Mouse (Mus musculus) kidney, embryonic 16.5 days (tissue): ENCODE results near the gene Scn3a. TPM values are rescaled to one million over a fixed set of nuclear protein-coding genes. Genes with fewer than 3 reads are reported as not detected.
"Not testable (repeated sequence)": the region's sequence is repeated elsewhere in the genome, so short reads cannot be mapped to it uniquely, and the experiment has no call there.

Experiments
- ATAC-seq: fragments of 200-750 bp; cut with Nextera tagmentation; 2 replicates; pipeline ENCODE4 v1.8.0; 2017; ENCODE audit warnings: moderate TSS enrichment; ENCODE audit not compliant: low FRiP score, low TSS enrichment
- H3K27ac ChIP-seq: fragments of 300-500 bp; sonication (generic); 2 replicates; pipeline ENCODE4 v1.5.1; 2014; ENCODE audit warnings: low read length
- H3K27me3 ChIP-seq: fragments of 300-500 bp; sonication (generic); 2 replicates; pipeline ENCODE4 v1.6.1; 2014; ENCODE audit warnings: low read length, control low read depth, mixed read lengths; ENCODE audit not compliant: insufficient read depth
- H3K36me3 ChIP-seq: fragments of 300-500 bp; sonication (generic); 2 replicates; pipeline ENCODE4 v1.6.1; 2014; ENCODE audit warnings: low read length, control low read depth, mixed read lengths; ENCODE audit not compliant: insufficient read depth
- H3K4me1 ChIP-seq: fragments of 300-500 bp; sonication (generic); 2 replicates; pipeline ENCODE4 v1.6.1; 2014; ENCODE audit warnings: low read length, control low read depth, mixed read lengths; ENCODE audit not compliant: insufficient read depth
- H3K4me2 ChIP-seq: fragments of 300-500 bp; sonication (generic); replicated peaks from 2 replicates; pipeline ENCODE4 v1.6.1; 2014; ENCODE audit warnings: low read depth, low read length
- H3K4me3 ChIP-seq: fragments of 300-500 bp; sonication (generic); 2 replicates; pipeline ENCODE4 v1.5.1; 2014; ENCODE audit warnings: mild to moderate bottlenecking, low read length
- H3K9ac ChIP-seq: fragments of 300-500 bp; sonication (generic); replicated peaks from 2 replicates; pipeline ENCODE4 v1.6.1; 2014; ENCODE audit warnings: low read length
- H3K9me3 ChIP-seq: fragments of 300-500 bp; sonication (generic); 2 replicates; pipeline ENCODE4 v1.6.1; 2016; ENCODE audit warnings: low read length, control low read depth
- WGBS: fragments of 180-500 bp; shearing (Covaris S2); extraction: QIAGEN DNeasy Blood & Tissue Kit; methylation state at CpG from one replicate; pipeline ENCODE4 v1.1.7; 2014; 5-methylcytosine and 5-hydroxymethylcytosine counted together
- polyA plus RNA-seq: library from polyadenylated mRNA; unstranded; fragments of >200 nt; fragmentation: Nextera tagmentation; extraction: Ambion mirVana; gene quantifications from 2 replicates; pipeline ENCODE4 v1.2.1, GENCODE M21; 2015

Gene Scn3a
- polyA plus RNA-seq, 1 experiment from 2014 or later: 0.19 TPM

DNA sequence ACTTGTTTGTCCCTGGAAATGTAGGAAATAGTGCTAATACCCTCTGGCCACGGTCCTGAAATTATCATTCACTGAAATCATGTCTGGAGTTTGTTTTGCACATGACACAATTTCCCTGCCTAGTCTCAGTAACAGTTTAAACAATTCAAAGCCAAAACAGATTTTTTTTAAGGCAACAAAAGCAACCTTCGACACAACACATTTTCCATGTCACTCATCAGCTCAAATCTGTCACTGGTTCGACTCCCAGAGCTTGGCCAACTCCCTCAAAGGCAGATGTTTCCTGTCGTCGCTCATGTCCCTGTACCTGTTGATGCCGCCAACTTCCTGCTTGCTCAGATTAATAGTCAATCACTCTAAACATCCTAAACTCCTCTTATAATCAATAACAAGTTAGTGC, 50.7 kb downstream of the Scn3a start:
- H3K9ac ChIP-seq: no peak overlapping the region
- H3K27me3 ChIP-seq: no peaks in the 10 kb centered on the region
- no peaks in the 10 kb centered on the region for H3K9me3 ChIP-seq
- no peak overlapping the region for H3K27ac ChIP-seq
- H3K4me2 ChIP-seq: no peak overlapping the region
- no peaks in the 10 kb centered on the region for H3K36me3 ChIP-seq
- WGBS: 62% methylated on average over 6 of the region's 6 CpGs
- ATAC-seq: no peak
- H3K4me3 ChIP-seq: no peak overlapping the region
- no peaks in the 10 kb centered on the region for H3K4me1 ChIP-seq

- Histone ChIP-seq H3K4me2 (no peak overlapping the region), H3K4me1 (no peaks in the 10 kb centered on the region), H3K36me3 (no peaks in the 10 kb centered on the region), H3K27me3 (no peaks in the 10 kb centered on the region), H3K4me3 (no peak overlapping the region), H3K9me3 (no peaks in the 10 kb centered on the region), H3K9ac (no peak overlapping the region), H3K27ac (no peak overlapping the region)
- WGBS: 84% methylated on average over 12 of the region's 12 CpGs
- no peak for ATAC-seq
These were observed 59.2 kb downstream of the Scn3a start for GRCm38 (mm10) chr2:65508217-65508616.

DNA sequence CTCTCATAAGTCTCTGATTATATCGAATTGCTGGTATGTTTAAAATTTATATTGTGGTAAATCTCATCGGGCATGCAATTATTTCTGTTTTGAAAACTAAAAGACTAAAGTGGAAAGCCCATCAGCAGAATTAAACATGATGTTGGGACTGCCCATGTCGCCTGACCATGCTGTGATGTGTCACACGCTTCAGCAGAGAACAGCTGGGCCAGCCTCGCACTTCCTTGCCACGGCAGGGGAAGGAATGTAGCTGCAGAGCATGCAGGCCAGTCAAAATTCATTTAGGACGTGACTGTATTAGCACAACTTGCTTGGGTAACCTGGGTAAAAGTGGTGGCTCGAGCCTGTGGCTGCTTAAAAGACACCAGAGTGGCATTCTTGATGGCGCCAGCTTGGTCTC, 77.0 kb downstream of the Scn3a start:
- no peak overlapping the region for H3K4me3 ChIP-seq
- no peak for ATAC-seq
- H3K9me3 ChIP-seq: no peaks in the 10 kb centered on the region
- no peak overlapping the region for H3K4me2 ChIP-seq
- H3K27me3 ChIP-seq: no peaks in the 10 kb centered on the region
- H3K9ac ChIP-seq: no peak overlapping the region
- WGBS: 73% methylated on average over 9 of the region's 9 CpGs
- H3K4me1 ChIP-seq: no peaks in the 10 kb centered on the region
- H3K27ac ChIP-seq: no peak overlapping the region
- H3K36me3 ChIP-seq: no peaks in the 10 kb centered on the region

GRCm38 (mm10) chr2:65483434-65483833, 84.0 kb downstream of the Scn3a start:
- Histone ChIP-seq H3K4me3 (no peak overlapping the region), H3K9me3 (no peaks in the 10 kb centered on the region), H3K27me3 (no peaks in the 10 kb centered on the region), H3K9ac (no peak overlapping the region), H3K4me2 (no peak overlapping the region), H3K36me3 (no peaks in the 10 kb centered on the region), H3K27ac (no peak overlapping the region), H3K4me1 (peaks cover 5% of the 10 kb centered on the region; the same call in 1 of the 2 replicates)
- WGBS: 45% methylated on average over 3 of the region's 3 CpGs
- no peak for ATAC-seq

GRCm38 (mm10) chr2:65481007-65481672, 86.3 kb downstream of the Scn3a start:
- 81% methylated on average over 4 of the region's 4 CpGs for WGBS
- ATAC-seq: no peak
- no peak overlapping the region for H3K27ac ChIP-seq

GRCm38 (mm10) chr2:65471311-65471882, 96.0 kb downstream of the Scn3a start:
- Histone ChIP-seq H3K4me1 (no peaks in the 10 kb centered on the region), H3K9me3 (no peaks in the 10 kb centered on the region), H3K36me3 (no peaks in the 10 kb centered on the region), H3K4me3 (peak overlapping the region; percentile 40), H3K9ac (peak overlapping the region; percentile 42; the same call in 1 of the 2 replicates), H3K4me2 (peak overlapping the region; percentile 52), H3K27ac (no peak overlapping the region), H3K27me3 (no peaks in the 10 kb centered on the region)
- peak; percentile 93 for ATAC-seq
- WGBS: 19% methylated on average over 11 of the region's 11 CpGs

More at GRCm38 (mm10) chr2:65481007-65481672, 86.3 kb downstream of the Scn3a start:
- H3K9ac ChIP-seq: no peak overlapping the region
- no peak overlapping the region for H3K4me3 ChIP-seq
- no peak overlapping the region for H3K4me2 ChIP-seq
- H3K27me3 ChIP-seq: no peaks in the 10 kb centered on the region
- H3K4me1 ChIP-seq: peaks cover 5% of the 10 kb centered on the region; the same call in 1 of the 2 replicates
- no peaks in the 10 kb centered on the region for H3K9me3 ChIP-seq
- no peaks in the 10 kb centered on the region for H3K36me3 ChIP-seq

DNA sequence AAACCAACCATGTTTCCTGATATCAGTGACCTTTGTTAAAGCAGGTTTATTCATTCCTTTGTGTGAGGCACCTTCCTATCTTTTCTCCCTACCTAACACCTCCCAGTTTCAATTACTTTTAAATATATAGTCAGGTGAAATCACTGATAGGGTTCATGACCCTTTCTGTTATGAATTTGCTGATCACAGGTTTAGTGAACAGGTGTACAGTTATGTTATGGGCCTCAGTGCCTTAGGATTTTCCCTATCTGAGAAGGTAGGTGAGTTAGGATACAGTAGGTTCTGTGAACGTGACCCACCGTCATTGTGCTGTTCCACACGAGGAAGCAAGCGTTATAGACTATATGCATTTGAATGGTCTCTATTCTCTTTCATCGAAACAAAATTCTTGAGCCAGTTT, 101.7 kb downstream of the Scn3a start:
- H3K4me1 ChIP-seq: no peaks in the 10 kb centered on the region
- ATAC-seq: no peak
- no peaks in the 10 kb centered on the region for H3K27me3 ChIP-seq
- H3K4me2 ChIP-seq: no peak overlapping the region
- H3K9me3 ChIP-seq: no peaks in the 10 kb centered on the region
- no peaks in the 10 kb centered on the region for H3K36me3 ChIP-seq
- no peak overlapping the region for H3K27ac ChIP-seq
- no peak overlapping the region for H3K4me3 ChIP-seq
- no peak overlapping the region for H3K9ac ChIP-seq
- 88% methylated on average over 5 of the region's 5 CpGs for WGBS

DNA sequence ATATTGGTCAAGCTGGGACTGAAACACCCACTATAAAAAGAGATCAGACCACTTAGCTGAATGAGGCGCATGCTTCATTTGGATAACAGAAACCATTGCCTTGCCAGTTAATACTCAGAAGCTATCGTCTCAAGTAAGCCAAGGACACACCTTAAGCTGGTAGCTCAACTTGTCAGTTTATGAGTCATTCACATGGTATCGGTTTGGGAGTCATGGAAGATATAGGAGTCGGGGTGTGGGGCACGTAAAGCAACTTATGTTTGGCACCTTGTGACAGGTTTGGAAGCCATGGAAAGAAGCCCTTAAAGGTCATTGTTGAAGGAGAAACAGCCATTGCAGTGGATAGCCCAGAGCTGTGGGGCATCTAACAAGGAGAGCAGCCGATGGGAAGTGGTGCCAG, 113.7 kb downstream of the Scn3a start:
- no peaks in the 10 kb centered on the region for H3K36me3 ChIP-seq
- no peaks in the 10 kb centered on the region for H3K9me3 ChIP-seq
- H3K4me1 ChIP-seq: no peaks in the 10 kb centered on the region
- no peak overlapping the region for H3K27ac ChIP-seq
- no peak overlapping the region for H3K9ac ChIP-seq
- no peak overlapping the region for H3K4me3 ChIP-seq
- WGBS: 94% methylated on average over 6 of the region's 6 CpGs
- H3K27me3 ChIP-seq: no peaks in the 10 kb centered on the region
- ATAC-seq: no peak
- no peak overlapping the region for H3K4me2 ChIP-seq

- not testable (repeated sequence) for H3K36me3 ChIP-seq, ATAC-seq
- WGBS: 91% methylated on average over 12 of the region's 14 CpGs
These were observed 115.9 kb downstream of the Scn3a start for GRCm38 (mm10) chr2:65451401-65452078.

More at GRCm38 (mm10) chr2:65451401-65452078, 115.9 kb downstream of the Scn3a start:
- not testable (repeated sequence) for H3K27ac ChIP-seq, H3K4me2 ChIP-seq, H3K4me1 ChIP-seq, H3K9me3 ChIP-seq, H3K4me3 ChIP-seq, H3K27me3 ChIP-seq, H3K9ac ChIP-seq
